Mouse (Mus musculus) adrenal gland, adult 2 months (tissue): ENCODE measurements around the gene Olfr623. TPM values are rescaled to one million over a fixed set of nuclear protein-coding genes. Genes with fewer than 3 reads are reported as not detected.

Source experiments
- DNase-seq: peaks from one replicate; pipeline ENCODE4 v3.0.0; 2021
- long read RNA-seq: library from polyadenylated mRNA; stranded (forward); transcript quantifications from one replicate; pipeline ENCODE4 v2.0.0, GENCODE M21; 2021
- polyA plus RNA-seq: library from polyadenylated mRNA; depleted of rRNA; stranded (reverse); fragments of >200 nt; gene quantifications from 2 replicates; pipeline ENCODE4 v1.2.3, GENCODE M21; 2012; rRNA removed
- total RNA-seq, 2 experiments: library from RNA; stranded (reverse); gene quantifications; 2 replicates each; pipeline ENCODE4 v1.2.3; 2021

Olfr623 gene
- total RNA-seq (not detected), polyA plus RNA-seq (not detected in 2 replicates)
- long read RNA-seq: 0 reads

GRCm38 (mm10) chr7:103663598-103663997 lies at the start of gene Olfr623:
TSS of gene Olfr623 (minus strand) at chr7:103663698.
- no peak for DNase-seq

GRCm38 (mm10) chr7:103712024-103712423 lies 48.5 kb upstream of the Olfr623 start:
- DNase-seq: no peak

- DNase-seq: no peak
Observed at GRCm38 (mm10) chr7:103699469-103699868, 36.0 kb upstream of the Olfr623 start.

GRCm38 (mm10) chr7:103682420-103682819 lies 18.9 kb upstream of the Olfr623 start, which contains the start of gene Olfr625-ps1:
TSS of gene Olfr625-ps1 (plus strand) at chr7:103682720.
- no peak for DNase-seq

- DNase-seq: no peak
Observed at GRCm38 (mm10) chr7:103671091-103671490, 7.6 kb upstream of the Olfr623 start, which contains the start of gene Olfr624. TSS of gene Olfr624 (minus strand) at chr7:103671191.

GRCm38 (mm10) chr7:103644070-103644469 lies 19.4 kb downstream of the Olfr623 start:
- no peak for DNase-seq

GRCm38 (mm10) chr7:103642602-103643001 lies 20.9 kb downstream of the Olfr623 start, which contains the start of gene Olfr622:
TSS of gene Olfr622 (minus strand) at chr7:103642702.
- DNase-seq: no peak

GRCm38 (mm10) chr7:103636795-103637194 lies 26.7 kb downstream of the Olfr623 start:
- no peak for DNase-seq

- no peak for DNase-seq
Observed at GRCm38 (mm10) chr7:103612434-103612833, 51.1 kb downstream of the Olfr623 start, which contains the start of gene Olfr620. TSS of gene Olfr620 (minus strand) at chr7:103612534.

Other genes starting within 250 kb of the Olfr623 start
Only the 30 nearest of the 34 such genes appear.
- gene Olfr605, start 218.3 kb downstream of the Olfr623 start, total RNA-seq: not detected
- not detected in 2 replicates for gene Olfr605, start 218.3 kb downstream of the Olfr623 start, polyA plus RNA-seq
- not detected for gene Olfr606, start 214.7 kb downstream of the Olfr623 start, total RNA-seq
- gene Olfr606, start 214.7 kb downstream of the Olfr623 start, polyA plus RNA-seq: not detected in 2 replicates
- not detected for gene Olfr607, start 199.5 kb downstream of the Olfr623 start, total RNA-seq
- not detected in 2 replicates for gene Olfr607, start 199.5 kb downstream of the Olfr623 start, polyA plus RNA-seq
- gene Olfr608, start 193.8 kb downstream of the Olfr623 start, total RNA-seq: not detected
- gene Olfr608, start 193.8 kb downstream of the Olfr623 start, polyA plus RNA-seq: not detected in 2 replicates
- not detected for gene Olfr609, start 165.6 kb downstream of the Olfr623 start, total RNA-seq
- gene Olfr609, start 165.6 kb downstream of the Olfr623 start, polyA plus RNA-seq: not detected in 2 replicates
- gene Olfr610, start 151.6 kb downstream of the Olfr623 start, total RNA-seq: not detected
- not detected in 2 replicates for gene Olfr610, start 151.6 kb downstream of the Olfr623 start, polyA plus RNA-seq
- gene Olfr611, start 142.9 kb downstream of the Olfr623 start, total RNA-seq: not detected
- gene Olfr611, start 142.9 kb downstream of the Olfr623 start, polyA plus RNA-seq: not detected in 2 replicates
- not detected for gene Olfr612, start 121.0 kb downstream of the Olfr623 start, total RNA-seq
- gene Olfr612, start 121.0 kb downstream of the Olfr623 start, polyA plus RNA-seq: not detected in 2 replicates
- not detected for gene Olfr613, start 115.6 kb downstream of the Olfr623 start, total RNA-seq
- not detected in 2 replicates for gene Olfr613, start 115.6 kb downstream of the Olfr623 start, polyA plus RNA-seq
- not detected for gene Olfr615, start 107.6 kb downstream of the Olfr623 start, total RNA-seq
- not detected in 2 replicates for gene Olfr615, start 107.6 kb downstream of the Olfr623 start, polyA plus RNA-seq
- gene Olfr616, start 94.6 kb downstream of the Olfr623 start, total RNA-seq: not detected
- gene Olfr616, start 94.6 kb downstream of the Olfr623 start, polyA plus RNA-seq: not detected in 2 replicates
- not detected for gene Olfr617, start 90.6 kb downstream of the Olfr623 start, total RNA-seq
- gene Olfr617, start 90.6 kb downstream of the Olfr623 start, polyA plus RNA-seq: not detected in 2 replicates
- gene Olfr618, start 73.6 kb downstream of the Olfr623 start, total RNA-seq: not detected
- not detected in 2 replicates for gene Olfr618, start 73.6 kb downstream of the Olfr623 start, polyA plus RNA-seq
- not detected for gene Olfr619, start 63.1 kb downstream of the Olfr623 start, total RNA-seq
- gene Olfr619, start 63.1 kb downstream of the Olfr623 start, polyA plus RNA-seq: not detected in 2 replicates
- not detected for gene Olfr620, start 51.2 kb downstream of the Olfr623 start, total RNA-seq
- gene Olfr620, start 51.2 kb downstream of the Olfr623 start, polyA plus RNA-seq: not detected in 2 replicates
- not detected for gene Olfr622, start 21.0 kb downstream of the Olfr623 start, total RNA-seq
- not detected in 2 replicates for gene Olfr622, start 21.0 kb downstream of the Olfr623 start, polyA plus RNA-seq
- not detected for gene Olfr624, start 7.5 kb upstream of the Olfr623 start, total RNA-seq
- not detected in 2 replicates for gene Olfr624, start 7.5 kb upstream of the Olfr623 start, polyA plus RNA-seq
- gene Olfr625-ps1, start 19.0 kb upstream of the Olfr623 start, total RNA-seq: not detected
- gene Olfr625-ps1, start 19.0 kb upstream of the Olfr623 start, polyA plus RNA-seq: not detected in 2 replicates
- not detected for gene Olfr243, start 51.0 kb upstream of the Olfr623 start, total RNA-seq
- gene Olfr243, start 51.0 kb upstream of the Olfr623 start, polyA plus RNA-seq: not detected in 2 replicates
- gene Olfr628, start 66.7 kb upstream of the Olfr623 start, total RNA-seq: not detected
- gene Olfr628, start 66.7 kb upstream of the Olfr623 start, polyA plus RNA-seq: not detected in 2 replicates
- gene Olfr629, start 81.2 kb upstream of the Olfr623 start, total RNA-seq: not detected
- gene Olfr629, start 81.2 kb upstream of the Olfr623 start, polyA plus RNA-seq: not detected in 2 replicates
- gene Olfr630, start 93.6 kb upstream of the Olfr623 start, total RNA-seq: not detected
- gene Olfr630, start 93.6 kb upstream of the Olfr623 start, polyA plus RNA-seq: not detected in 2 replicates
- not detected for gene Olfr69, start 107.9 kb upstream of the Olfr623 start, total RNA-seq
- gene Olfr69, start 107.9 kb upstream of the Olfr623 start, polyA plus RNA-seq: not detected in 2 replicates
- gene Olfr68, start 116.0 kb upstream of the Olfr623 start, total RNA-seq: not detected
- not detected in 2 replicates for gene Olfr68, start 116.0 kb upstream of the Olfr623 start, polyA plus RNA-seq
- gene Olfr67, start 128.1 kb upstream of the Olfr623 start, total RNA-seq: not detected
- gene Olfr67, start 128.1 kb upstream of the Olfr623 start, polyA plus RNA-seq: not detected in 2 replicates
- gene Hbb-bt, start 150.3 kb upstream of the Olfr623 start, total RNA-seq: 100 to 1,000 TPM; 120 to 218 TPM
- gene Hbb-bt, start 150.3 kb upstream of the Olfr623 start, polyA plus RNA-seq: 48.3 and 61.8 TPM in 2 replicates
- gene Hbb-bs, start 164.4 kb upstream of the Olfr623 start, total RNA-seq: 1,000 to 10,000 TPM; 1,531 to 2,097 TPM
- gene Hbb-bs, start 164.4 kb upstream of the Olfr623 start, polyA plus RNA-seq: 569 and 814 TPM in 2 replicates
- not detected for gene Hbb-bh2, start 176.8 kb upstream of the Olfr623 start, total RNA-seq
- gene Hbb-bh2, start 176.8 kb upstream of the Olfr623 start, polyA plus RNA-seq: not detected in 2 replicates
- gene Hbb-bh1, start 179.5 kb upstream of the Olfr623 start, total RNA-seq: not detected
- gene Hbb-bh1, start 179.5 kb upstream of the Olfr623 start, polyA plus RNA-seq: not detected in 2 replicates
- gene Hbb-y, start 189.5 kb upstream of the Olfr623 start, total RNA-seq: not detected
- not detected in 2 replicates for gene Hbb-y, start 189.5 kb upstream of the Olfr623 start, polyA plus RNA-seq